Mouse (Mus musculus): ENCODE measurements at regions not wholly inside any gene's neighbourhood (a gene's known extent, or its start where the extent isn't known, plus 50 kb on each side); places are given as distances from the start of the nearest gene placed in this dataset.

GRCm38 (mm10) chr12:25211331-25211730 is 114.4 kb upstream of the Id2 start:
- Histone ChIP-seq H3K36me3 (ENCODE audit: control insufficient read depth, insufficient read depth, low read length, poor library complexity, severe bottlenecking) (no peaks in the 10 kb centered on the region), H3K27me3 (ENCODE audit: control insufficient read depth, insufficient read depth, low read length, poor library complexity, severe bottlenecking) (no peaks in the 10 kb centered on the region)
- peak; percentile 50 for DNase-seq (ENCODE audit: low read depth, low spot score)

GRCm38 (mm10) chr12:25210597-25210996 is 113.7 kb upstream of the Id2 start:
- no peak for DNase-seq (ENCODE audit: low read depth, low spot score)

GRCm38 (mm10) chr12:25209333-25209728 is 112.4 kb upstream of the Id2 start:
- DNase-seq (ENCODE audit: low read depth, low spot score): no peak
- no peaks in the 10 kb centered on the region for H3K27me3 ChIP-seq (ENCODE audit: control insufficient read depth, insufficient read depth, low read length, poor library complexity, severe bottlenecking)

More at GRCm38 (mm10) chr12:25210597-25210996, 113.7 kb upstream of the Id2 start:
- Histone ChIP-seq H3K27me3 (ENCODE audit: control insufficient read depth, insufficient read depth, low read length, poor library complexity, severe bottlenecking) (no peaks in the 10 kb centered on the region), H3K36me3 (ENCODE audit: control insufficient read depth, insufficient read depth, low read length, poor library complexity, severe bottlenecking) (no peaks in the 10 kb centered on the region)

GRCm38 (mm10) chr12:25208670-25209332 is 111.9 kb upstream of the Id2 start:
- DNase-seq (ENCODE audit: low read depth, low spot score): peak; percentile 64
- Histone ChIP-seq H3K36me3 (ENCODE audit: control insufficient read depth, insufficient read depth, low read length, poor library complexity, severe bottlenecking) (no peaks in the 10 kb centered on the region), H3K27me3 (ENCODE audit: control insufficient read depth, insufficient read depth, low read length, poor library complexity, severe bottlenecking) (no peaks in the 10 kb centered on the region)

More at GRCm38 (mm10) chr12:25209333-25209728, 112.4 kb upstream of the Id2 start:
- no peaks in the 10 kb centered on the region for H3K36me3 ChIP-seq (ENCODE audit: control insufficient read depth, insufficient read depth, low read length, poor library complexity, severe bottlenecking)

GRCm38 (mm10) chr12:25203371-25204067 is 106.6 kb upstream of the Id2 start:
- no peaks in the 10 kb centered on the region for H3K36me3 ChIP-seq (ENCODE audit: control insufficient read depth, insufficient read depth, low read length, poor library complexity, severe bottlenecking)
- no peak for DNase-seq (ENCODE audit: low read depth, low spot score)
- no peaks in the 10 kb centered on the region for H3K27me3 ChIP-seq (ENCODE audit: control insufficient read depth, insufficient read depth, low read length, poor library complexity, severe bottlenecking)

- Histone ChIP-seq H3K27me3 (ENCODE audit: control insufficient read depth, insufficient read depth, low read length, poor library complexity, severe bottlenecking) (no peaks in the 10 kb centered on the region), H3K36me3 (ENCODE audit: control insufficient read depth, insufficient read depth, low read length, poor library complexity, severe bottlenecking) (no peaks in the 10 kb centered on the region)
- DNase-seq (ENCODE audit: low read depth, low spot score): no peak
These were observed 103.2 kb upstream of the Id2 start for GRCm38 (mm10) chr12:25200161-25200560.

- DNase-seq (ENCODE audit: low read depth, low spot score): no peak
- Histone ChIP-seq H3K27me3 (ENCODE audit: control insufficient read depth, insufficient read depth, low read length, poor library complexity, severe bottlenecking) (no peaks in the 10 kb centered on the region), H3K36me3 (ENCODE audit: control insufficient read depth, insufficient read depth, low read length, poor library complexity, severe bottlenecking) (no peaks in the 10 kb centered on the region)
These were observed 100.8 kb upstream of the Id2 start for GRCm38 (mm10) chr12:25197757-25198156.

GRCm38 (mm10) chr12:25196022-25196421 is 99.1 kb upstream of the Id2 start:
- Histone ChIP-seq H3K27me3 (ENCODE audit: control insufficient read depth, insufficient read depth, low read length, poor library complexity, severe bottlenecking) (no peaks in the 10 kb centered on the region), H3K36me3 (ENCODE audit: control insufficient read depth, insufficient read depth, low read length, poor library complexity, severe bottlenecking) (no peaks in the 10 kb centered on the region)
- no peak for DNase-seq (ENCODE audit: low read depth, low spot score)

GRCm38 (mm10) chr12:25192216-25192615 is 95.3 kb upstream of the Id2 start:
- DNase-seq (ENCODE audit: low read depth, low spot score): no peak
- no peaks in the 10 kb centered on the region for H3K36me3 ChIP-seq (ENCODE audit: control insufficient read depth, insufficient read depth, low read length, poor library complexity, severe bottlenecking)

GRCm38 (mm10) chr12:25190360-25190759 is 93.4 kb upstream of the Id2 start:
- Histone ChIP-seq H3K36me3 (ENCODE audit: control insufficient read depth, insufficient read depth, low read length, poor library complexity, severe bottlenecking) (no peaks in the 10 kb centered on the region), H3K27me3 (ENCODE audit: control insufficient read depth, insufficient read depth, low read length, poor library complexity, severe bottlenecking) (no peaks in the 10 kb centered on the region)
- DNase-seq (ENCODE audit: low read depth, low spot score): peak; percentile 37

More at GRCm38 (mm10) chr12:25192216-25192615, 95.3 kb upstream of the Id2 start:
- no peaks in the 10 kb centered on the region for H3K27me3 ChIP-seq (ENCODE audit: control insufficient read depth, insufficient read depth, low read length, poor library complexity, severe bottlenecking)

- Histone ChIP-seq H3K36me3 (ENCODE audit: control insufficient read depth, insufficient read depth, low read length, poor library complexity, severe bottlenecking) (no peaks in the 10 kb centered on the region), H3K27me3 (ENCODE audit: control insufficient read depth, insufficient read depth, low read length, poor library complexity, severe bottlenecking) (no peaks in the 10 kb centered on the region)
- DNase-seq (ENCODE audit: low read depth, low spot score): peak; percentile 63
These were observed 92.3 kb upstream of the Id2 start for GRCm38 (mm10) chr12:25189174-25189761.

GRCm38 (mm10) chr12:25188556-25188955 is 91.6 kb upstream of the Id2 start:
- DNase-seq (ENCODE audit: low read depth, low spot score): peak; percentile 32
- Histone ChIP-seq H3K27me3 (ENCODE audit: control insufficient read depth, insufficient read depth, low read length, poor library complexity, severe bottlenecking) (no peaks in the 10 kb centered on the region), H3K36me3 (ENCODE audit: control insufficient read depth, insufficient read depth, low read length, poor library complexity, severe bottlenecking) (no peaks in the 10 kb centered on the region)

- Histone ChIP-seq H3K27me3 (ENCODE audit: control insufficient read depth, insufficient read depth, low read length, poor library complexity, severe bottlenecking) (no peaks in the 10 kb centered on the region), H3K36me3 (ENCODE audit: control insufficient read depth, insufficient read depth, low read length, poor library complexity, severe bottlenecking) (no peaks in the 10 kb centered on the region)
- peak; percentile 32 for DNase-seq (ENCODE audit: low read depth, low spot score)
These were observed 90.3 kb upstream of the Id2 start for GRCm38 (mm10) chr12:25187216-25187615.

GRCm38 (mm10) chr12:25182680-25183079 is 85.7 kb upstream of the Id2 start:
- Histone ChIP-seq H3K36me3 (ENCODE audit: control insufficient read depth, insufficient read depth, low read length, poor library complexity, severe bottlenecking) (no peaks in the 10 kb centered on the region), H3K27me3 (ENCODE audit: control insufficient read depth, insufficient read depth, low read length, poor library complexity, severe bottlenecking) (no peaks in the 10 kb centered on the region)
- no peak for DNase-seq (ENCODE audit: low read depth, low spot score)

GRCm38 (mm10) chr12:25181317-25181716 is 84.4 kb upstream of the Id2 start:
- Histone ChIP-seq H3K27me3 (ENCODE audit: control insufficient read depth, insufficient read depth, low read length, poor library complexity, severe bottlenecking) (no peaks in the 10 kb centered on the region), H3K36me3 (ENCODE audit: control insufficient read depth, insufficient read depth, low read length, poor library complexity, severe bottlenecking) (no peaks in the 10 kb centered on the region)
- DNase-seq (ENCODE audit: low read depth, low spot score): no peak

Measured in splenic B cell, adult 2 months (primary cell).